Comparison of ENCODE assay signal across 7 mouse cellular contexts in the genomic region with DNA sequence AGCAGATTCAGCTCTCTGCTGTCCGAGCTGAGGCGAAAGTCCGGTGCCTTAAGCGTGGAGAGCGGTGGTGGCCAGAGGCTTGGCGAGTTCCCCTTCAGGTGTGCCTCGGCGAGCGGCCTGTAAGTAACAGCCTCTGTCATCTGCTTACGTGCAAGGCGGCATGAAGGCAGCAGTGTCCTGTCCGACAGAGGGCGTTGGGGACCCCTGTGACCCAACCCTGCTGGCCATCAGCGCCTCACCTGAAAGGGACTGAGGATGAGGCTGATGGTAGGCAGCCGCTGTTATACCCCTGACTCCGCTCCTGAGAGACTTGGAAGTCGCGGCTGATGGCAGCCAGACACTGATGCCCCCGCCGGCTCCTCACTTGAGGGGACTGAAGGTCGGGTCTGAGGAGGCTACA. TPM values are rescaled to one million over a fixed set of nuclear protein-coding genes. Genes with fewer than 3 reads are reported as not detected.
DNase-seq lines count a peak whose midpoint lies in the region; ATAC-seq and TF ChIP-seq lines count a peak whose summit lies in the region.
"Not testable (repeated sequence)": the region's sequence is repeated elsewhere in the genome, so short reads cannot be mapped to it uniquely, and the experiment has no call there.

No protein-coding gene starts in this region.

- H3K4me3 ChIP-seq in limb, embryonic 14.5 days (replicated peaks; ENCODE audit: low read length), result peak overlapping the region; percentile 42
- H3K4me3 ChIP-seq in midbrain, embryonic 15.5 days, result peak overlapping the region; percentile 61
- H3K4me3 ChIP-seq in spleen, adult 2 months (ENCODE audit: extremely low read depth, insufficient read depth, insufficient read length), result peak overlapping the region; percentile 49

- H3K36me3 ChIP-seq in limb, embryonic 14.5 days (ENCODE audit: control insufficient read depth, insufficient read depth, low read length); midbrain, embryonic 15.5 days (replicated peaks); spleen, adult 2 months (ENCODE audit: control insufficient read depth, insufficient read depth, low read length): not testable (repeated sequence)

- ATAC-seq in granulocyte monocyte progenitor cell, adult 5-6 weeks (replicated peaks; ENCODE audit: poor library complexity, severe bottlenecking), result peak; percentile 60
- not testable (repeated sequence) for ATAC-seq in limb, embryonic 14.5 days (ENCODE audit: low FRiP score, low read depth)
- ATAC-seq in midbrain, embryonic 15.5 days (replicated peaks), result peak; percentile 83

- TF ChIP-seq POLR2A in limb, embryonic 14.5 days (IDR thresholded peaks at IDR 0.05; ENCODE audit: borderline replicate concordance, extremely low read depth, insufficient read depth, insufficient read length); spleen, adult 2 months (IDR thresholded peaks at IDR 0.05; ENCODE audit: low read depth, low read length): not testable (repeated sequence)

- H3K9ac ChIP-seq in limb, embryonic 14.5 days (ENCODE audit: low read depth, low read length, severe bottlenecking), result peak overlapping the region; percentile 47; the same call in 1 of the 2 replicates
- H3K9ac ChIP-seq in midbrain, embryonic 15.5 days, result peak overlapping the region; percentile 56

- H3K9me3 ChIP-seq in limb, embryonic 14.5 days (ENCODE audit: control insufficient read depth, low read length); midbrain, embryonic 15.5 days: not testable (repeated sequence)

- H3K4me2 ChIP-seq in limb, embryonic 14.5 days (replicated peaks; ENCODE audit: low read depth, low read length, severe bottlenecking), result peak overlapping the region; percentile 56
- peak overlapping the region; percentile 67 for H3K4me2 ChIP-seq in midbrain, embryonic 15.5 days

- not testable (repeated sequence) for H3K27me3 ChIP-seq in limb, embryonic 14.5 days (ENCODE audit: control insufficient read depth, insufficient read depth, low read length); midbrain, embryonic 15.5 days (replicated peaks); spleen, adult 2 months (ENCODE audit: control insufficient read depth, insufficient read depth, low read length)

- not testable (repeated sequence) for H3K4me1 ChIP-seq in limb, embryonic 14.5 days (ENCODE audit: control insufficient read depth, insufficient read depth, low read length); midbrain, embryonic 15.5 days; spleen, adult 2 months (ENCODE audit: control insufficient read depth, insufficient read depth, insufficient read length)

- WGBS in limb, embryonic 14.5 days, result 0% methylated on average over 6 of the region's 21 CpGs
- 1% methylated on average over 20 of the region's 21 CpGs for WGBS in midbrain, embryonic 15.5 days
- 4% methylated on average over 16 of the region's 21 CpGs for WGBS in spleen, adult 2 months

- DNase-seq in adrenal gland, adult 8-10 months, result peak; percentile 45
- peak; percentile 27 for DNase-seq in embryo, embryonic 11.5 days (ENCODE audit: low read depth, low spot score)
- DNase-seq in kidney, adult 18-20 months, result peak; percentile 71
- DNase-seq in limb, embryonic 14.5 days (ENCODE audit: low spot score), result not testable (repeated sequence)
- peak; percentile 28 to 60 for DNase-seq in spleen, adult 2 months (ENCODE audit: low read depth in 1 of 2, low spot score in 2 of 2)

- H3K27ac ChIP-seq in limb, embryonic 14.5 days (replicated peaks; ENCODE audit: low read depth, low read length); spleen, adult 2 months (ENCODE audit: insufficient read depth, low read length): not testable (repeated sequence)
- peak overlapping the region; percentile 84 for H3K27ac ChIP-seq in midbrain, embryonic 15.5 days

- TF ChIP-seq CTCF in spleen, adult 2 months (IDR thresholded peaks at IDR 0.05; ENCODE audit: extremely low read depth, insufficient read depth, insufficient read length, insufficient replicate concordance), result not testable (repeated sequence)

RNA-seq across cellular contexts. Expression of a gene that starts 0.2 kb away (rescaled TPM):
- 1 to 10 TPM; 4.4 to 8.6 (median 6.9) TPM for total RNA-seq in adrenal gland, adult 8-10 months (2022)
- total RNA-seq in granulocyte monocyte progenitor cell, adult 5-6 weeks (2014; fragmentation: Nextera tagmentation), result 5.7 and 10.3 TPM in 2 replicates
- 4.8 and 9.4 TPM in 2 replicates for total RNA-seq in granulocyte monocyte progenitor cell, adult 5-6 weeks (2017)
- polyA plus RNA-seq in limb, embryonic 14.5 days (2012; rRNA removed), result 5.8 and 6.7 TPM in 2 replicates
- 5.0 and 5.6 TPM in 2 replicates for polyA plus RNA-seq in limb, embryonic 14.5 days (2014; fragmentation: Nextera tagmentation; extraction: Ambion mirVana)
- 14.3 and 14.5 TPM in 2 replicates for polyA plus RNA-seq in midbrain, embryonic 15.5 days (2015; fragmentation: Nextera tagmentation; extraction: Ambion mirVana)
- 1.2 and 1.4 TPM in 2 replicates for polyA plus RNA-seq in spleen, adult 2 months (2012; rRNA removed)

RNA-seq across cellular contexts. Expression of a gene that starts 0.3 kb away (rescaled TPM):
- 10 to 100 TPM; 18.8 to 28.4 (median 20.2) TPM for total RNA-seq in adrenal gland, adult 8-10 months (2022)
- total RNA-seq in granulocyte monocyte progenitor cell, adult 5-6 weeks (2014; fragmentation: Nextera tagmentation), result 15.3 and 21.9 TPM in 2 replicates
- 3.0 and 6.1 TPM in 2 replicates for total RNA-seq in granulocyte monocyte progenitor cell, adult 5-6 weeks (2017)
- 6.5 and 7.1 TPM in 2 replicates for polyA plus RNA-seq in limb, embryonic 14.5 days (2012; rRNA removed)
- 8.5 and 9.2 TPM in 2 replicates for polyA plus RNA-seq in limb, embryonic 14.5 days (2014; fragmentation: Nextera tagmentation; extraction: Ambion mirVana)
- polyA plus RNA-seq in midbrain, embryonic 15.5 days (2015; fragmentation: Nextera tagmentation; extraction: Ambion mirVana), result 11.6 TPM in 2 replicates
- polyA plus RNA-seq in spleen, adult 2 months (2012; rRNA removed), result 1.9 and 2.6 TPM in 2 replicates

RNA-seq across cellular contexts. Expression of a gene that starts 47.2 kb away (rescaled TPM):
- 1 to 10 TPM; 4.2 to 8.7 (median 5.5) TPM for total RNA-seq in adrenal gland, adult 8-10 months (2022)
- total RNA-seq in granulocyte monocyte progenitor cell, adult 5-6 weeks (2014; fragmentation: Nextera tagmentation), result 24.9 and 48.1 TPM in 2 replicates
- total RNA-seq in granulocyte monocyte progenitor cell, adult 5-6 weeks (2017), result 85.3 and 87.9 TPM in 2 replicates
- polyA plus RNA-seq in limb, embryonic 14.5 days (2012; rRNA removed), result 25.6 and 33.7 TPM in 2 replicates
- 42.9 and 48.8 TPM in 2 replicates for polyA plus RNA-seq in limb, embryonic 14.5 days (2014; fragmentation: Nextera tagmentation; extraction: Ambion mirVana)
- 14.0 and 14.7 TPM in 2 replicates for polyA plus RNA-seq in midbrain, embryonic 15.5 days (2015; fragmentation: Nextera tagmentation; extraction: Ambion mirVana)
- polyA plus RNA-seq in spleen, adult 2 months (2012; rRNA removed), result 2.7 and 3.3 TPM in 2 replicates

RNA-seq across cellular contexts. Expression of a gene that starts 55.3 kb away (rescaled TPM):
- total RNA-seq in adrenal gland, adult 8-10 months (2022), result under 1 TPM in 2 of 4 experiments, not detected in 2; 0.19 to 0.34 TPM
- not detected in 2 replicates for total RNA-seq in granulocyte monocyte progenitor cell, adult 5-6 weeks (2014; fragmentation: Nextera tagmentation)
- not detected in 2 replicates for total RNA-seq in granulocyte monocyte progenitor cell, adult 5-6 weeks (2017)
- polyA plus RNA-seq in limb, embryonic 14.5 days (2012; rRNA removed), result not detected in 2 replicates
- polyA plus RNA-seq in limb, embryonic 14.5 days (2014; fragmentation: Nextera tagmentation; extraction: Ambion mirVana), result 0.12 and 0.32 TPM in 2 replicates
- polyA plus RNA-seq in midbrain, embryonic 15.5 days (2015; fragmentation: Nextera tagmentation; extraction: Ambion mirVana), result 0.49 and 0.68 TPM in 2 replicates
- not detected in 2 replicates for polyA plus RNA-seq in spleen, adult 2 months (2012; rRNA removed)
